Mouse (Mus musculus): ENCODE results near the gene Ccdc22. TPM values are rescaled to one million over a fixed set of nuclear protein-coding genes. Genes with fewer than 3 reads are reported as not detected.
A peak's percentile ranks its signal among the peaks of the same experiment; 100 is the strongest.

The Ccdc22 gene
- 16.1 and 17.4 TPM in 2 replicates for polyA plus RNA-seq (2014; fragmentation: Nextera tagmentation; extraction: Ambion mirVana)

- 0 out of 2 replicates have a peak, but pooled peaks cover 6% of the 10 kb centered on the region for H3K36me3 ChIP-seq (ENCODE audit: control insufficient read depth, insufficient read depth, low read length)
- H3K27me3 ChIP-seq (ENCODE audit: control insufficient read depth, insufficient read depth, low read length), result no peaks in the 10 kb centered on the region; the same call in 1 of the 2 replicates
- 19% methylated on average over 28 of the region's 28 CpGs for WGBS
- peak within 1 kb of the TSS; percentile 51 to 55 for H3K4me3 ChIP-seq (ENCODE audit: control insufficient read depth in 1 of 2, insufficient read depth in 1 of 2, low read depth in 1 of 2, low read length in 2 of 2)
- peak within 1 kb of the TSS; percentile 68 for H3K9ac ChIP-seq (ENCODE audit: low read length)
- peak within 1 kb of the TSS; percentile 66 for H3K4me2 ChIP-seq (ENCODE audit: low read length)
- no peaks in the 10 kb centered on the region; a peak in 1 of 4 replicates for H3K4me1 ChIP-seq (ENCODE audit: control insufficient read depth in 2 of 2, insufficient read depth in 2 of 2, low read length in 2 of 2)
- ATAC-seq (ENCODE audit: insufficient number of reproducible peaks, insufficient read depth, low FRiP score, low read depth), result peak; percentile 88
- no peaks in the 10 kb centered on the region for H3K9me3 ChIP-seq (ENCODE audit: control insufficient read depth, low read length)
- peak within 1 kb of the TSS in 1 of 2 experiments; percentile 15; a peak in 2 of 4 replicates for H3K27ac ChIP-seq (replicated peaks in 1 of 2; ENCODE audit: control insufficient read depth in 1 of 2, insufficient read depth in 1 of 2, low read depth in 2 of 2, low read length in 2 of 2)
Observed at GRCm38 (mm10) chrX:7604879-7605574, at the start of gene Ccdc22. TSS of gene Ccdc22 (minus strand) at chrX:7605517.

- Histone ChIP-seq H3K27me3 (ENCODE audit: control insufficient read depth, insufficient read depth, low read length) (no peaks in the 10 kb centered on the region), H3K4me1 (ENCODE audit: control insufficient read depth in 2 of 2, insufficient read depth in 2 of 2, low read length in 2 of 2) (no peaks in the 10 kb centered on the region; a peak in 1 of 4 replicates), H3K4me2 (ENCODE audit: low read length) (peak overlapping the region; percentile 66), H3K4me3 (ENCODE audit: control insufficient read depth in 1 of 2, insufficient read depth in 1 of 2, low read depth in 1 of 2, low read length in 2 of 2) (peak overlapping the region; percentile 51 to 59), H3K9ac (ENCODE audit: low read length) (peak overlapping the region; percentile 72), H3K27ac (replicated peaks in 1 of 2; ENCODE audit: control insufficient read depth in 1 of 2, insufficient read depth in 1 of 2, low read depth in 2 of 2, low read length in 2 of 2) (peak overlapping the region; percentile 55 to 71), H3K9me3 (ENCODE audit: control insufficient read depth, low read length) (no peaks in the 10 kb centered on the region), H3K36me3 (ENCODE audit: control insufficient read depth, insufficient read depth, low read length) (no peaks in the 10 kb centered on the region)
- ATAC-seq (ENCODE audit: insufficient number of reproducible peaks, insufficient read depth, low FRiP score, low read depth), result peak; percentile 93
- 17% methylated on average over 25 of the region's 25 CpGs for WGBS
Observed at GRCm38 (mm10) chrX:7648671-7649304, 43.5 kb upstream of the Ccdc22 start.

GRCm38 (mm10) chrX:7645349-7645748, 40.0 kb upstream of the Ccdc22 start:
- 13% methylated on average over 5 of the region's 5 CpGs for WGBS
- H3K9ac ChIP-seq (ENCODE audit: low read length), result no peak overlapping the region
- H3K27me3 ChIP-seq (ENCODE audit: control insufficient read depth, insufficient read depth, low read length), result no peaks in the 10 kb centered on the region
- no peaks in the 10 kb centered on the region for H3K9me3 ChIP-seq (ENCODE audit: control insufficient read depth, low read length)
- H3K4me1 ChIP-seq (ENCODE audit: control insufficient read depth in 2 of 2, insufficient read depth in 2 of 2, low read length in 2 of 2), result no peaks in the 10 kb centered on the region; a peak in 1 of 4 replicates
- no peak overlapping the region for H3K27ac ChIP-seq (replicated peaks in 1 of 2; ENCODE audit: control insufficient read depth in 1 of 2, insufficient read depth in 1 of 2, low read depth in 2 of 2, low read length in 2 of 2)
- no peak overlapping the region for H3K4me3 ChIP-seq (ENCODE audit: control insufficient read depth in 1 of 2, insufficient read depth in 1 of 2, low read depth in 1 of 2, low read length in 2 of 2)
- no peaks in the 10 kb centered on the region for H3K36me3 ChIP-seq (ENCODE audit: control insufficient read depth, insufficient read depth, low read length)
- no peak overlapping the region for H3K4me2 ChIP-seq (ENCODE audit: low read length)
- ATAC-seq (ENCODE audit: insufficient number of reproducible peaks, insufficient read depth, low FRiP score, low read depth), result no peak

GRCm38 (mm10) chrX:7640785-7641184, 35.5 kb upstream of the Ccdc22 start:
- no peak overlapping the region for H3K27ac ChIP-seq (replicated peaks in 1 of 2; ENCODE audit: control insufficient read depth in 1 of 2, insufficient read depth in 1 of 2, low read depth in 2 of 2, low read length in 2 of 2)
- 38% methylated on average over 11 of the region's 12 CpGs for WGBS
- H3K9ac ChIP-seq (ENCODE audit: low read length), result no peak overlapping the region
- H3K9me3 ChIP-seq (ENCODE audit: control insufficient read depth, low read length), result no peaks in the 10 kb centered on the region
- no peaks in the 10 kb centered on the region; the same call in 1 of the 2 replicates for H3K27me3 ChIP-seq (ENCODE audit: control insufficient read depth, insufficient read depth, low read length)
- no peak overlapping the region for H3K4me2 ChIP-seq (ENCODE audit: low read length)
- H3K36me3 ChIP-seq (ENCODE audit: control insufficient read depth, insufficient read depth, low read length), result no peaks in the 10 kb centered on the region
- H3K4me3 ChIP-seq (ENCODE audit: control insufficient read depth in 1 of 2, insufficient read depth in 1 of 2, low read depth in 1 of 2, low read length in 2 of 2), result no peak overlapping the region
- ATAC-seq (ENCODE audit: insufficient number of reproducible peaks, insufficient read depth, low FRiP score, low read depth), result no peak
- no peaks in the 10 kb centered on the region for H3K4me1 ChIP-seq (ENCODE audit: control insufficient read depth in 2 of 2, insufficient read depth in 2 of 2, low read length in 2 of 2)

GRCm38 (mm10) chrX:7639536-7640325, 34.4 kb upstream of the Ccdc22 start:
- ATAC-seq (ENCODE audit: insufficient number of reproducible peaks, insufficient read depth, low FRiP score, low read depth), result no peak
- H3K27me3 ChIP-seq (ENCODE audit: control insufficient read depth, insufficient read depth, low read length), result no peaks in the 10 kb centered on the region; the same call in 1 of the 2 replicates
- no peak overlapping the region for H3K9ac ChIP-seq (ENCODE audit: low read length)
- WGBS, result 33% methylated on average over 13 of the region's 13 CpGs
- H3K4me2 ChIP-seq (ENCODE audit: low read length), result no peak overlapping the region
- no peaks in the 10 kb centered on the region for H3K4me1 ChIP-seq (ENCODE audit: control insufficient read depth in 2 of 2, insufficient read depth in 2 of 2, low read length in 2 of 2)
- no peak overlapping the region for H3K4me3 ChIP-seq (ENCODE audit: control insufficient read depth in 1 of 2, insufficient read depth in 1 of 2, low read depth in 1 of 2, low read length in 2 of 2)
- H3K27ac ChIP-seq (replicated peaks in 1 of 2; ENCODE audit: control insufficient read depth in 1 of 2, insufficient read depth in 1 of 2, low read depth in 2 of 2, low read length in 2 of 2), result no peak overlapping the region
- no peaks in the 10 kb centered on the region for H3K36me3 ChIP-seq (ENCODE audit: control insufficient read depth, insufficient read depth, low read length)
- no peaks in the 10 kb centered on the region for H3K9me3 ChIP-seq (ENCODE audit: control insufficient read depth, low read length)

- peak within 1 kb of the TSS; percentile 57 for H3K4me2 ChIP-seq (ENCODE audit: low read length)
- H3K4me1 ChIP-seq (ENCODE audit: control insufficient read depth in 2 of 2, insufficient read depth in 2 of 2, low read length in 2 of 2), result no peaks in the 10 kb centered on the region
- no peak within 1 kb of the TSS for H3K9ac ChIP-seq (ENCODE audit: low read length)
- WGBS, result 16% methylated on average over 39 of the region's 42 CpGs
- peak within 1 kb of the TSS in 1 of 2 experiments; percentile 24; a peak in 3 of 4 replicates for H3K4me3 ChIP-seq (ENCODE audit: control insufficient read depth in 1 of 2, insufficient read depth in 1 of 2, low read depth in 1 of 2, low read length in 2 of 2)
- no peaks in the 10 kb centered on the region for H3K9me3 ChIP-seq (ENCODE audit: control insufficient read depth, low read length)
- H3K27ac ChIP-seq (replicated peaks in 1 of 2; ENCODE audit: control insufficient read depth in 1 of 2, insufficient read depth in 1 of 2, low read depth in 2 of 2, low read length in 2 of 2), result no peak within 1 kb of the TSS
- no peaks in the 10 kb centered on the region for H3K36me3 ChIP-seq (ENCODE audit: control insufficient read depth, insufficient read depth, low read length)
- H3K27me3 ChIP-seq (ENCODE audit: control insufficient read depth, insufficient read depth, low read length), result no peaks in the 10 kb centered on the region; the same call in 1 of the 2 replicates
- ATAC-seq (ENCODE audit: insufficient number of reproducible peaks, insufficient read depth, low FRiP score, low read depth), result peak; percentile 51; the same call in 1 of the 2 replicates
Observed at GRCm38 (mm10) chrX:7638401-7639091, 33.2 kb upstream of the Ccdc22 start, which contains the start of gene Syp. TSS of gene Syp (plus strand) at chrX:7638471.

GRCm38 (mm10) chrX:7635101-7635500, 29.8 kb upstream of the Ccdc22 start:
- Histone ChIP-seq H3K9me3 (ENCODE audit: control insufficient read depth, low read length) (no peaks in the 10 kb centered on the region), H3K36me3 (ENCODE audit: control insufficient read depth, insufficient read depth, low read length) (no peaks in the 10 kb centered on the region), H3K4me3 (ENCODE audit: control insufficient read depth in 1 of 2, insufficient read depth in 1 of 2, low read depth in 1 of 2, low read length in 2 of 2) (no peak overlapping the region), H3K4me1 (ENCODE audit: control insufficient read depth in 2 of 2, insufficient read depth in 2 of 2, low read length in 2 of 2) (no peaks in the 10 kb centered on the region), H3K27ac (replicated peaks in 1 of 2; ENCODE audit: control insufficient read depth in 1 of 2, insufficient read depth in 1 of 2, low read depth in 2 of 2, low read length in 2 of 2) (no peak overlapping the region), H3K9ac (ENCODE audit: low read length) (no peak overlapping the region), H3K27me3 (ENCODE audit: control insufficient read depth, insufficient read depth, low read length) (no peaks in the 10 kb centered on the region; the same call in 1 of the 2 replicates), H3K4me2 (ENCODE audit: low read length) (no peak overlapping the region)
- 51% methylated on average over 3 of the region's 3 CpGs for WGBS
- ATAC-seq (ENCODE audit: insufficient number of reproducible peaks, insufficient read depth, low FRiP score, low read depth), result no peak
